Mouse (Mus musculus) midbrain, embryonic 15.5 days (tissue): ENCODE measurements around the gene Mipol1. TPM values are rescaled to one million over a fixed set of nuclear protein-coding genes. Genes with fewer than 3 reads are reported as not detected.
A peak's percentile ranks its signal among the peaks of the same experiment; 100 is the strongest.

ENCODE experiments used
- ATAC-seq: fragments of 200-750 bp; cut with Nextera tagmentation; replicated peaks from 2 replicates; pipeline ENCODE4 v1.8.0; 2017; ENCODE audit warnings: moderate TSS enrichment
- H3K27ac ChIP-seq: fragments of 300-500 bp; sonication (generic); 2 replicates; pipeline ENCODE4 v1.5.1; 2015; ENCODE audit warnings: mild to moderate bottlenecking, inconsistent platforms
- H3K27me3 ChIP-seq: fragments of 300-500 bp; sonication (generic); replicated peaks from 2 replicates; pipeline ENCODE4 v1.6.1; 2015; ENCODE audit warnings: inconsistent platforms
- H3K36me3 ChIP-seq: fragments of 300-500 bp; sonication (generic); replicated peaks from 2 replicates; pipeline ENCODE4 v1.6.1; 2015; ENCODE audit warnings: inconsistent platforms
- H3K4me1 ChIP-seq: fragments of 300-500 bp; sonication (generic); 2 replicates; pipeline ENCODE4 v1.6.1; 2015; ENCODE audit warnings: inconsistent platforms
- H3K4me2 ChIP-seq: fragments of 300-500 bp; sonication (generic); 2 replicates; pipeline ENCODE4 v1.6.1; 2015; ENCODE audit warnings: inconsistent platforms, mild to moderate bottlenecking, moderate library complexity
- H3K4me3 ChIP-seq: fragments of 300-500 bp; sonication (generic); 2 replicates; pipeline ENCODE4 v1.5.1; 2015; ENCODE audit warnings: mild to moderate bottlenecking, inconsistent platforms
- H3K9ac ChIP-seq: fragments of 300-500 bp; sonication (generic); 2 replicates; pipeline ENCODE4 v1.6.1; 2015; ENCODE audit warnings: mild to moderate bottlenecking, inconsistent platforms
- H3K9me3 ChIP-seq: fragments of 300-500 bp; sonication (generic); 2 replicates; pipeline ENCODE4 v1.6.1; 2016; ENCODE audit warnings: inconsistent platforms
- WGBS: fragments of 180-500 bp; shearing (Covaris S2); methylation state at CpG from one replicate; pipeline ENCODE4 v1.1.7; 2015; ENCODE audit warnings: mixed read lengths; 5-methylcytosine and 5-hydroxymethylcytosine counted together
- polyA plus RNA-seq: library from polyadenylated mRNA; unstranded; fragments of >200 nt; fragmentation: Nextera tagmentation; extraction: Ambion mirVana; gene quantifications from 2 replicates; pipeline ENCODE4 v1.2.1, GENCODE M21; 2015

Mipol1 gene
- polyA plus RNA-seq, 1 experiment from 2014 or later, result 4.3 TPM

DNA sequence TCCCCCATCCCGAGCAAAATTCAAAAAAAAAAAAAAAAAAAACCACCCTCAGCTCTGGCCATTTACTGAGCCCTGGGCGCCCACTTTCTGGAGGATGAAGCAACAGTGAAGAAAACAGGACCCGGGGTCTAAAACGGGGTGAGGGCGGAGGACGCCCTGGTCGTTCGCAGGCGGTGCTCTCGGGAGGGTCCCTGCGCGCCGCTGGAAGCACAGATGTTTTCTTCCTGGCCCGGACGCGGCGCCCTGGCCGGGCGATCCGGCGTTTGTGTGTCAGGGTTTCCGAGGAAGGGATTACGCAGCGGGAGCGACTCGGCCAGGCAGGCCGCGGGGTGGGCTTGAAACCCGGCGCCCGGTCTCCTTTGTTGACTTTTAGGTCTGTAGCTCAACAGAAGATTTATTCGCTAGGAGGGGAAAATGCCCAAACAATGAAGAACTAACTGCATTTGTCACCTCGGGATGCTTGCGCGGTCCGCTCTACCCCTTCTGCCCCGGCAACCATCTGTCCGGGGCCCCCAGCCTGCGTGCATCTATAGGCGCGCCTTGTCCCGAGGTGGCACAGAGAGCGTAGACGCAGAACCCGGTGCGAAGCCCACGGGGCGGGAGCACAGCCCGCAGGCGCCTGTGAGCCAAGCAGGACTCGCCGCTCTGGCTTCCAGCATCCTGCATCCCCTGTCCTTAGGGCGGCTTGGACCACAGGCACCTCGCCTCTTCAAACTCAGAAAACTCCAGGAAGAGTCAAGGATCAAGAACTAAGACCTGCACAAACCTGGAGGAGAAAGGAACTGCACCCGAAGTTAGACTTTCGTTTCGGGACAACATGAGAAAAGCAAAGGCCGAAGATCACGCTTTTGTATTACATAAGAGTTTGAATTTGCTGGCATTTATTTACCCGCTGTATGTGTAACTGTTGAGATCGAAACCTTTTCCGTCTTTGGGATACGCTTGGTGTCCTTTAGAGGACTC, 308.6 kb downstream of the Mipol1 start:
- no peaks in the 10 kb centered on the region for H3K9me3 ChIP-seq
- H3K4me3 ChIP-seq, result peak overlapping the region; percentile 19
- H3K27ac ChIP-seq, result no peak overlapping the region
- under 1% methylated on average over 63 of the region's 63 CpGs for WGBS
- H3K4me1 ChIP-seq, result peaks cover 18% of the 10 kb centered on the region
- H3K4me2 ChIP-seq, result peak overlapping the region; percentile 41
- no peak overlapping the region for H3K9ac ChIP-seq
- peaks cover 81% of the 10 kb centered on the region for H3K27me3 ChIP-seq
- H3K36me3 ChIP-seq, result no peaks in the 10 kb centered on the region
- ATAC-seq, result no peak

DNA sequence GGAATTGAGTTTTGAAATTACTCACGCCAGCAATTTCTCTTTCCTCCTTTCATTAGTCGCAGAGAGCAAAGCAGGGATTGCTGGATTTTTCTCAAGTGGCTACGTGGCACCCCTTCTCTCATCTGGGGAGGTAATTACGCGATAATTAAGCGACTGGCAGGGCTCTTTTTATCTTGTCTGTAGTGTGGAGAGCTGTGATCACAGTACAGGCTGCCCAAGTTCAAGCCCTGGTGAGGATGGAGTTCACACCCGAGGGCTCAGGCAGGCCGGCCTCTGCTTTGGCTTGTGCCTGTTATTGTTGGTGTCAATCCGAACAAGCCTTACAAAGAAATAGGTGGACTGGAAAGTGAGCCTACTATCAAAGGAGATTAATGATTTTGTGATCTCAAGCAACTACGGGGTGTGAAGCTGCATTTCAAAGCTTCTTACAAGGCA, 309.3 kb downstream of the Mipol1 start:
- ATAC-seq, result no peak
- no peak overlapping the region for H3K27ac ChIP-seq
- no peaks in the 10 kb centered on the region for H3K9me3 ChIP-seq
- no peak overlapping the region for H3K9ac ChIP-seq
- H3K4me1 ChIP-seq, result peaks cover 18% of the 10 kb centered on the region
- no peaks in the 10 kb centered on the region for H3K36me3 ChIP-seq
- WGBS, result 3% methylated on average over 10 of the region's 10 CpGs
- H3K27me3 ChIP-seq, result peaks cover 77% of the 10 kb centered on the region
- H3K4me3 ChIP-seq, result 0 out of 2 replicates have a peak overlapping the region, but pooled peaks have one; percentile 19
- 0 out of 2 replicates have a peak overlapping the region, but pooled peaks have one; percentile 41 for H3K4me2 ChIP-seq

DNA sequence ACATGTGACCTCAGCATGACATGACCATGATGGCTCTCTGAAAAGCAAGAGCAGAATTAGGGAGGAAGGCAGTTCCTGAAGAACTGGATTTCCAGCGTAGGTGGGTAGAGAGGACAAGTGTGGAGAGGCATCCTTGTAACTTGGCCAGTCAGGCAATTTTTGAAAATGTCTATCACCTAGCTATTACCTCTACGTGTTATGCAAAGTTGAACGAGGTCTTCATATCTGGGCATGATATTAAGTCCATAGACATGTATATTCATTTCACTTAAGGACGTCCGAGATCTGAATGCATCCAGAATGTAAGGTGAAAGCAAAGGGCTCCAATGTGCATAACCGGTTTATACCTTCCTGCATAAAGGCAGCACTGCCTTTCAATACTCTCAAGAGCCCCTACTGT, 310.9 kb downstream of the Mipol1 start:
- no peaks in the 10 kb centered on the region for H3K36me3 ChIP-seq
- 0 out of 2 replicates have a peak overlapping the region, but pooled peaks have one; percentile 5 for H3K4me3 ChIP-seq
- H3K4me1 ChIP-seq, result peaks cover 21% of the 10 kb centered on the region
- no peaks in the 10 kb centered on the region for H3K9me3 ChIP-seq
- WGBS, result 14% methylated on average over 6 of the region's 6 CpGs
- H3K4me2 ChIP-seq, result no peak overlapping the region
- no peak overlapping the region for H3K9ac ChIP-seq
- no peak overlapping the region for H3K27ac ChIP-seq
- peaks cover 74% of the 10 kb centered on the region for H3K27me3 ChIP-seq
- ATAC-seq, result no peak

DNA sequence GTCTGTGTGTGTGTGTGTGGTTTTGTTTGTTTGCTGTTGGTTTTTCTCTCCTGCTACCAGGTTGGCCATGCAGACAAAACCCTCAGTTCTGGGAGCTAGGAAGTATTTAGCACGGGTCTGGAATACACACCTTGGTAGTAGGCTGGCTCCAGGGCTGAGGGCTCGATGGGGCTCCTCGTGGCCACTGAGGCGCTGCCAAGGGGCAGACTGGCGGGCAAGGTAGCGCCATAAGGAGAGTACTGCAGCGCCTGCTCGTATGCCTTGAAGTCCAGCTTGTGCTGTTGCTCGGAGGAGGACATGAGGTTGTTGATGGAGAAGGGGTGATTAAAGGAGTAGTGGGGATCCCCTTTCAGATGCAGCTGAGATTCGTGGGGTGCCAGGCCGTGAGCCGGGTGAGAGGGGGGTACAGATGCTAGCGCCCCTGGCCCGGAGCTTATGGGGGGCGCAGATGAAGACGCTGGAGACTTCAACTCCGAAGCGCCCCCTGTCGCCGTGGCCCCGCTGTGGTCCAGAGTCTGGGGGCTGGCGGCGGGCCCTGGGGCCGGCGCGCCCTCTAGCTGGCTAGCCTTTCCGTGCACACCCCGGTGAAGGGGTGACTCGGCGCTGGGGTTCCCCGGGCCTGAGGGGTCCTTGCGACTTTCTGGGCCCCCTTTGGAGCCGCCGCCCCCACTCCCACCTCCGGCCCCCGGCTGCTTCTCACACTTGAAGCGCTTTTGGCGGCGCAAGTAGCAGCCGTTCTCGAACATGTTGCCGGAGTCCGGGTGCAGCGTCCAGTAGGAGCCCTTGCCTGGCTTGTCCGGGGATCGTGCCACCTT, 311.9 kb downstream of the Mipol1 start:
- H3K4me3 ChIP-seq, result peak overlapping the region; percentile 11
- H3K36me3 ChIP-seq, result no peaks in the 10 kb centered on the region
- 0 out of 2 replicates have a peak overlapping the region, but pooled peaks have one; percentile 6 for H3K27ac ChIP-seq
- peak overlapping the region; percentile 26; the same call in 1 of the 2 replicates for H3K4me2 ChIP-seq
- ATAC-seq, result no peak
- H3K9ac ChIP-seq, result no peak overlapping the region
- peaks cover 25% of the 10 kb centered on the region for H3K4me1 ChIP-seq
- H3K27me3 ChIP-seq, result peaks cover 74% of the 10 kb centered on the region
- 2% methylated on average over 46 of the region's 46 CpGs for WGBS
- H3K9me3 ChIP-seq, result no peaks in the 10 kb centered on the region

DNA sequence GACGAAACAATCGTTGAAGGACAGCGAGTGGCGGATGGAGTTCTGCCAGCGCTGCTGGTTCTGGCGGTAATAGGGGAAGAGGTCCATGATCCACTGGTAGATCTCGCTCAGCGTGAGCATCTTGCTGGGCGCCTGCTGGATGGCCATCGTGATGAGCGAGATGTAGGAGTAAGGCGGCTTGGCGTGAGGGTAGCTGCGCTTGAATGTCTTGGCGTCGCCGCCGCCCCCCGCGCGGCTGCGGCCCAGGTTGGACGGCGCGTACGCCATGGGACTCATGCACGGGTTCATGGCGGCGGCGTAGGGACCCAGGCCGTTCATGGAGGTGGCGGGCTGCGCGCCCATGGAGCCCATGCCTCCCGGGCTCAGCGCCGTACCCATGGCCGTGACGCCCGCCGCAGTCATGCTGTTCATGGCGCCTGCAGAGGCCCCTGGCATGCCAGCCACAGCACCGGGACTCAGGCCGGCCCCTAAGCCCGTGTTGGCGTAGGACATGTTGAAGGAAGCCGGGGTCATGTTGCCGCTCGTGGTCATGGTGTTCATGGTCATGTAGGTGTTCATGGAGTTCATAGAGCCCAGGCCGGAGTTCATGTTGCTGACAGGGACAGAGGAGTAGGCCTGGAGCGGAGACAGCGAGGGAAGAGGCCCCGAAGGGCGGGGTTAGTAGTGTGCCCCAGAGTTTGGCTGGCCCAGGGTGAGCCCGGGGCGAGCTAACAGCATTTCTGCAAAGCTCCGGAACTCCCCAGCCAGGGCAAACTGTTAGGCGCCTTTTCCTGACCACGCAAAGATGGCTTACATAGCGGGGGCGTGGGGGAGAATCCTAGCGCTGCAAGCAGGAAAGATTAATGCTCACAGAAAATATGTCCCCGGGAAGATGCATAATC, 312.8 kb downstream of the Mipol1 start:
- Histone ChIP-seq H3K4me2 (peak overlapping the region; percentile 26), H3K4me3 (peak overlapping the region; percentile 11), H3K4me1 (peaks cover 25% of the 10 kb centered on the region), H3K27me3 (peaks cover 78% of the 10 kb centered on the region), H3K9me3 (no peaks in the 10 kb centered on the region), H3K27ac (0 out of 2 replicates have a peak overlapping the region, but pooled peaks have one; percentile 6), H3K36me3 (no peaks in the 10 kb centered on the region), H3K9ac (no peak overlapping the region)
- ATAC-seq, result no peak
- WGBS, result 1% methylated on average over 63 of the region's 63 CpGs

DNA sequence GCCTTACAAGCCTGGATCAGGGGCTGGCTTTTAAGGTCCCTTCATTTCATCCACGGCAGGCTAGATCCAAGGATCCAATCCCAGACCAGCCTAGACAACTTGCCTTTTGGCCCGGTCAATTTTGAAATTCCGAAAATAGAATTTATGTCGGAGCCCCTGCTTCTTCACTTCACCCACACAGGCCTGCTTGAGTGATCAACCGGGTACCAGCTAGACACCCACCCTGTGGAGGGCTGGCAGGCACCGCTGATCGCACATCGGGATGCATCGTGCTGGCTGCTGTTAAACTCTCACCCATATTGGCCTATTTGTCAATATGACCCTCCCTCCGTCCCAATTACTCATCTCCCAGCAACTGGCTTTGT, 313.4 kb downstream of the Mipol1 start:
- H3K4me3 ChIP-seq, result peak overlapping the region; percentile 11; the same call in 1 of the 2 replicates
- peaks cover 82% of the 10 kb centered on the region for H3K27me3 ChIP-seq
- peaks cover 23% of the 10 kb centered on the region for H3K4me1 ChIP-seq
- 3% methylated on average over 10 of the region's 10 CpGs for WGBS
- H3K36me3 ChIP-seq, result no peaks in the 10 kb centered on the region
- no peak for ATAC-seq
- no peaks in the 10 kb centered on the region for H3K9me3 ChIP-seq
- no peak overlapping the region for H3K9ac ChIP-seq
- no peak overlapping the region; the same call in 1 of the 2 replicates for H3K4me2 ChIP-seq
- no peak overlapping the region for H3K27ac ChIP-seq

DNA sequence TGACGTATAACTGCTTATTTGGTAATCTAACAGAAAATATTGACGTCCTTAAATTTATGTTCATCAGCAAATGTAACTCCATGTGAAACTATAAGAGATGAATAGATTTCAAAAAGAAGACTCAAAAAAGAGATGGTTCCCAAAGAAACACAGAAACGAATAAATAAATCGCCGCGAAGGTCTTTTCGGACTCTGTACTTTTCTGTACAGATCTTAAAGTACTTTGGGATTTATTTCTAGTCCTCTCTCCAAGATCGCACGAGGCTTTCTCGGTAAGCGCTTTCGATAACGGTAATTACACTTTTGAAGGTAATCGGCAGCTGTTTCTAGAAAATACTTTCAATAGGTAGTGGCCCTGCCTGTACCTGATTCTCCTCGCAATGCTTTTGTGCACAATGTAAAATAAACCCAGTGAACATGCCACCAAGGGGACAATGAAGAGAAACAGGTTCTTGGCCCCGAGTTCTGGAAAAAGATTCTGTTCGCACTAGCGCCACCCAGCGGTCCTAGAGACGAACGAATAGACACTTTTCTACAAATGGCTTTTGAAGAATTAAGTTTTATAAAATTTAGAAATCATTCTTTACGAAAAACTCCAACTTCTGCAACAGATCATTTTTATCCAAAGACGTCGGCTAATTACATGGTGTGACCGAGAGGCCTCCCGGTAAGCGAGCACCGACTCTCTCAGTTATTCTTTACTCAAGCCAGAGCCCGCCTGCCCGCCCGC, 314.6 kb downstream of the Mipol1 start:
- Histone ChIP-seq H3K4me1 (peaks cover 18% of the 10 kb centered on the region), H3K4me2 (peak overlapping the region; percentile 81), H3K9me3 (no peaks in the 10 kb centered on the region), H3K36me3 (no peaks in the 10 kb centered on the region), H3K27me3 (peaks cover 82% of the 10 kb centered on the region), H3K4me3 (peak overlapping the region; percentile 43), H3K9ac (no peak overlapping the region), H3K27ac (peak overlapping the region; percentile 59)
- WGBS, result under 1% methylated on average over 31 of the region's 31 CpGs
- 0 out of 2 replicates have a peak, but pooled peaks have one; percentile 14 for ATAC-seq

DNA sequence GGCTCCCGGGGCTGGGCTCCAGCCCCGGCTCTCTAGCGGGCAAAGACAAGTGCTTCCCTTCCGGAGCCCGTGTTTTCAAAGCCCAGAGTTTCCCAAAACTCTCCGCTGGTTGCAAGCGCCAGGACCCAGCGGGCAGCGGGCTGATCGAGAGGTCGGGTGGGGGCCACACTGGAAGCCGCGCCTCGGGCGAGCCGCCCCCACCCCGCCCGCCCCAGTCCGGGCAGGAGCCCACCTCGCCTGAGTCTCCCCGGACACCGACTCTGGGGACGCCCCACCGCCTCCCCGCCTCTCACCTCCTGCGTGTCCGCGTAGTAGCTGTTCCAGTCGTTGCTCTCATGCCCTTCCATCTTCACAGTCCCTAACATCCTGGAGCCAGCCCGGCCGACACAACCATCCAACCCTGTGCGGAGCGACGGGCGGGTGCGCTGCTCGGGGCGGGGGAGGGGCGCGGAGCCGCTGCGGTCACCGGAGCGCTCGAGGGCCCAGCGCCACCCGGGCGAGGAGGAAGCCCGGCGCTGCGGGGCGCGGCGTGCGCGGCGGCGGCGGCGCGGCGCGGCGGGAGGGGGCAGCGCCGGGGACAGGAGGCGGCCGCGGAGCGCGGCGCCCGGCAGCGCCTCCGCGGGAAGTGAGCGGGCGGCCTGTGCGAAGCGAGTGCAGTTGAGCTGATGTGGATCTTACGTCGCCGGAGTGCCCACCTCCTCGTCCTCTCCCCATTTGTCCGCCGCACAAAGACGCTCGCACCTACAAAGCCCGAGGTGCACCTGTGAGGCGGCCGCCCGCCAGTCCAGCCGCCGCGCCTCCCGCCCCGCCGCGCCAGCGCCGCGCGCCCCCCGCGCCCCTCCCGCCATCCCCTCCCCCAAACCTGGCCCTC, 315.4 kb downstream of the Mipol1 start:
- Histone ChIP-seq H3K4me2 (peak overlapping the region; percentile 81), H3K27ac (peak overlapping the region; percentile 59)
- ATAC-seq, result peak; percentile 60

More for the DNA sequence above, 315.4 kb downstream of the Mipol1 start:
- Histone ChIP-seq H3K4me1 (peaks cover 22% of the 10 kb centered on the region), H3K4me3 (peak overlapping the region; percentile 43), H3K9ac (peak overlapping the region; percentile 31), H3K36me3 (no peaks in the 10 kb centered on the region), H3K27me3 (peaks cover 87% of the 10 kb centered on the region), H3K9me3 (no peaks in the 10 kb centered on the region)
- under 1% methylated on average over 104 of the region's 106 CpGs for WGBS
